Mouse (Mus musculus) forebrain, postnatal 0 days (tissue): Measurements from ENCODE around the gene Ablim2. TPM values are rescaled to one million over a fixed set of nuclear protein-coding genes. Genes with fewer than 3 reads are reported as not detected.

ENCODE experiments used
- ATAC-seq: fragments of 200-750 bp; cut with Nextera tagmentation; 2 replicates; pipeline ENCODE4 v1.8.0; 2017; ENCODE audit warnings: mild to moderate bottlenecking, moderate library complexity
- DNase-seq: peaks from one replicate; pipeline ENCODE4 v3.0.0-alpha.2; 2015
- H3K27ac ChIP-seq: fragments of 300-500 bp; sonication (generic); 2 replicates; pipeline ENCODE4 v1.5.1; 2014; ENCODE audit warnings: low read depth, mild to moderate bottlenecking, antibody characterized with exemption, low read length, moderate library complexity, mixed read lengths
- H3K27me3 ChIP-seq: fragments of 300-500 bp; sonication (generic); 2 replicates; pipeline ENCODE4 v1.6.1; 2014; ENCODE audit warnings: mild to moderate bottlenecking, low read length, mixed read lengths; ENCODE audit not compliant: insufficient read depth
- H3K36me3 ChIP-seq: fragments of 300-500 bp; sonication (generic); 2 replicates; pipeline ENCODE4 v1.6.1; 2014; ENCODE audit warnings: mild to moderate bottlenecking, moderate library complexity; ENCODE audit not compliant: insufficient read depth
- H3K4me1 ChIP-seq: fragments of 300-500 bp; sonication (generic); 2 replicates; pipeline ENCODE4 v1.6.1; 2014; ENCODE audit warnings: antibody characterized with exemption; ENCODE audit not compliant: insufficient read depth
- H3K4me2 ChIP-seq: fragments of 300-500 bp; sonication (generic); 2 replicates; pipeline ENCODE4 v1.6.1; 2014; ENCODE audit warnings: low read depth, mild to moderate bottlenecking, moderate library complexity
- H3K4me3 ChIP-seq: fragments of 300-500 bp; sonication (generic); 2 replicates; pipeline ENCODE4 v1.5.1; 2014; ENCODE audit warnings: low read depth, low read length, mixed read lengths
- H3K9ac ChIP-seq: fragments of 300-500 bp; sonication (generic); 2 replicates; pipeline ENCODE4 v1.6.1; 2014; ENCODE audit warnings: mild to moderate bottlenecking
- H3K9me3 ChIP-seq: fragments of 300-500 bp; sonication (generic); 2 replicates; pipeline ENCODE4 v1.6.1; 2016; ENCODE audit warnings: low read length
- CTCF ChIP-seq: sonication (generic); IDR thresholded peaks from 2 replicates; pipeline ENCODE4 v1.5.1; 2016; ENCODE audit warnings: antibody characterized with exemption, control low read depth, low read depth
- WGBS: fragments of 180-500 bp; shearing (Covaris S2); extraction: QIAGEN DNeasy Blood & Tissue Kit; methylation state at CpG from one replicate; pipeline ENCODE4 v1.1.7; 2014; 5-methylcytosine and 5-hydroxymethylcytosine counted together
- polyA plus RNA-seq: library from polyadenylated mRNA; unstranded; fragments of >200 nt; fragmentation: Nextera tagmentation; extraction: Ambion mirVana; gene quantifications from 2 replicates; pipeline ENCODE4 v1.2.1, GENCODE M21; 2015
- total RNA-seq: library from RNA; depleted of rRNA; stranded (reverse); fragments of >200 nt; gene quantifications from 2 replicates; pipeline ENCODE4 v1.2.3, GENCODE M21; 2014

Ablim2 gene
- total and polyA plus RNA-seq, 2 experiments from 2014 or later, result 18.2 to 20.6 TPM

DNA sequence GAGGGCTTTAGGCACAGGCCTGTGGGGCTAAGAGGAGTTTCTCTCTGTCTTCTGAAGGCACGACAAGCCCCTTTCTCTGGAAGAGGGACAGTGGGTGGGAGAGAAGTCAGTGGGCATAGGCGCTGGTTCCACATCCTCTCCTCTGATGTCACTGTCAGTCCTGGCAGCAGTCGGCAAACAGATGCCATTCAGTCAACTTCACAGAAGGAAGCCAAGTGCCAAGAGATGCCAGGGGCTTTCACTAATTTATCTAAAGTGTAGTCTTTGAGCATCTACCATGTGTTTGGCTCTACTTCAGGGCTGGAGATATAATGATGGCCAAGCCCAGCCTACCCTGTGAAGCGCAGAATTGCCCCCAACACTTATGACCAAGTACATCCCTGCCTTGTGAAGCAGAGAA lies 95.8 kb downstream of the Ablim2 start:
- Histone ChIP-seq H3K9me3 (no peaks in the 10 kb centered on the region), H3K27ac (no peak overlapping the region), H3K27me3 (no peaks in the 10 kb centered on the region), H3K36me3 (no peaks in the 10 kb centered on the region; the same call in 1 of the 2 replicates), H3K4me2 (no peak overlapping the region), H3K9ac (no peak overlapping the region), H3K4me3 (no peak overlapping the region), H3K4me1 (no peaks in the 10 kb centered on the region)
- peak; percentile 49 for DNase-seq
- WGBS, result 68% methylated on average over 4 of the region's 4 CpGs
- ATAC-seq, result no peak
- no peak for TF ChIP-seq CTCF

DNA sequence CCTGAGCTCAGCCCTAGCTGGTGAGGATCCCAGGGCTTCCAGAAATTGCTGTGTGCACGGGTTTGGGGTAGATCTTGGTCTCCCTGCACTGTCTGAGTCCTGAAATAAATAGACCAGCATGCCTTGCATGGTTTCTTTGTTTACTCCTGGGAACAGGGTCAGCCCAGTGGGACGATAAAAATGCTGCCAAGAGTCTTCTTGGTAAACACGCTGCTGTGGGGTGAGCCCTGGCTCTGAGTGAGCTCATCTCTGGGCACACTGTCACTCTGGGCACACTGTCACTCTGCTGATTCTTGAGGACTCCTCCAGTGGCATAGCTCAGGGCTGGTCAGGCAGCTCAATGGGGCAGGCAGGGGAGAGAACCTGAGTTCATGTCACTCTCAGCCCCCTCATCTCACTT lies 98.6 kb downstream of the Ablim2 start:
- H3K4me1 ChIP-seq, result no peaks in the 10 kb centered on the region
- no peak for DNase-seq
- no peaks in the 10 kb centered on the region for H3K27me3 ChIP-seq
- 16% methylated on average over 3 of the region's 3 CpGs for WGBS
- no peaks in the 10 kb centered on the region for H3K9me3 ChIP-seq
- no peak overlapping the region for H3K4me2 ChIP-seq
- no peaks in the 10 kb centered on the region; the same call in 1 of the 2 replicates for H3K36me3 ChIP-seq
- no peak; the same call in 1 of the 2 replicates for ATAC-seq
- H3K9ac ChIP-seq, result no peak overlapping the region
- TF ChIP-seq CTCF, result no peak
- no peak overlapping the region for H3K27ac ChIP-seq
- H3K4me3 ChIP-seq, result no peak overlapping the region

DNA sequence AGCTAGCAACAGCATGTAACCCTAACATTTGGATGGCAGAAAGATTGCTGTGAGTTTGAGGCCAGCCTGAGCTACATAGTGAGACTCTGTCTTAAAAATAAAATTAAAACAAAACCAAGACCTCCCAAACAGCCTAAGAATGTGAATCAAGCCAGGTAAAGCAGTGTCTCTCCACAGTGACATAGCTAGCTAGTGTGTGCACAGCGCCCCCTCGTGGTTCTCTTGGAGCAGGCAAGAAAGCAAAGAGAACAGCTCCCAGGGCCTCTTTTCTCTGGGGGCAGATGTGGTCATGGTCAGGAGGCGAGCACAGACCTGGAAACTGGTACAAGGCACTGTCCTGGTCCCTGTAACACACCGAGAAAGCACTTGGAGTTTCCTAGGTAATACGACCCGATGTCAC lies 100.4 kb downstream of the Ablim2 start:
- peak; percentile 86 for DNase-seq
- TF ChIP-seq CTCF, result peak; percentile 95
- H3K36me3 ChIP-seq, result no peaks in the 10 kb centered on the region; the same call in 1 of the 2 replicates
- 23% methylated on average over 6 of the region's 6 CpGs for WGBS
- no peak overlapping the region for H3K9ac ChIP-seq
- H3K4me2 ChIP-seq, result no peak overlapping the region
- peak; percentile 76 for ATAC-seq
- no peaks in the 10 kb centered on the region for H3K27me3 ChIP-seq
- H3K4me1 ChIP-seq, result no peaks in the 10 kb centered on the region
- no peak overlapping the region for H3K4me3 ChIP-seq
- H3K9me3 ChIP-seq, result no peaks in the 10 kb centered on the region
- no peak overlapping the region for H3K27ac ChIP-seq

DNA sequence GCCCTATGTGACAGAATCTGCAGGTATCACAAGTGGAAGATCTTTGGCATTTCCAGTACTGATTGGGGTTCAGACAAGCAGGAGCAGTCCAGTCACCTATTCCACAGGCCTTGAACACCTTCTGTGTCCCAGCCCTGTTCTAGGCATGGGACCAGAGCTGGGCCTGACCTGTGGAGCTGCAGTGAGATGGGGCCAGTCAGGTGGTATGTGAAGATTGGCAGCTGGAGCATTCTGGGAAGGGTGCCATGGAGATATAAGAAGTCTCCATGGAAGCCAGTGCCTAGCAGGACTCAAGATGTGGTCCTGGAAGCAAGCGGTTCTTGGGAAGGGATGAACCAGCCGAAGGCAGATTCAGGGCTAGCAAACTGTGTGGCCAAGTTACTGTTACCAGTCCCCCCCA lies 103.8 kb downstream of the Ablim2 start:
- Histone ChIP-seq H3K4me1 (no peaks in the 10 kb centered on the region), H3K4me3 (no peak overlapping the region), H3K36me3 (no peaks in the 10 kb centered on the region; the same call in 1 of the 2 replicates), H3K9ac (no peak overlapping the region), H3K27me3 (no peaks in the 10 kb centered on the region), H3K9me3 (no peaks in the 10 kb centered on the region), H3K27ac (no peak overlapping the region), H3K4me2 (no peak overlapping the region)
- ATAC-seq, result no peak
- TF ChIP-seq CTCF, result no peak
- WGBS, result 86% methylated on average over 2 of the region's 2 CpGs
- no peak for DNase-seq

DNA sequence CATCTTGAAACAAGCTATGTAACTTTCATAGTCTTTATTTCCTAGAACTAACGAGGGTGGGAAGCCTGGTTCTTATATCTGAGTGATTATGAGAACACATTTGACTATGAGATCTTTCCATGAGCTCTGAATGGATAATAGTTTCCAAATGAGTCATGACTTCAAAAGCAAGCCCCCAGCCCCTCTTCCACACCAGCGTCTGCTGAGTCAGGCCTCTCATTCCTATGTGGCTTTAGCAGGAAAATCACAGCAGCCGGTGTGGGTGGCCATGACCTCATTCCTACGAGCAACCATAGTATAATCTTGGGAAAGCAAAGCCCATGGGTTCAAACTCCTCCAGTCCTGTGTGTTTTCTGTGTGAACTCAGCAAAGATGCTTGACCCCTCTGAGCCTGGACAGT lies 112.3 kb downstream of the Ablim2 start:
- no peak overlapping the region for H3K27ac ChIP-seq
- no peaks in the 10 kb centered on the region for H3K9me3 ChIP-seq
- TF ChIP-seq CTCF, result no peak
- DNase-seq, result no peak
- H3K4me1 ChIP-seq, result no peaks in the 10 kb centered on the region
- H3K4me2 ChIP-seq, result no peak overlapping the region
- 55% methylated on average over 4 of the region's 4 CpGs for WGBS
- no peak for ATAC-seq
- H3K4me3 ChIP-seq, result no peak overlapping the region
- H3K36me3 ChIP-seq, result no peaks in the 10 kb centered on the region
- no peaks in the 10 kb centered on the region for H3K27me3 ChIP-seq
- H3K9ac ChIP-seq, result no peak overlapping the region

DNA sequence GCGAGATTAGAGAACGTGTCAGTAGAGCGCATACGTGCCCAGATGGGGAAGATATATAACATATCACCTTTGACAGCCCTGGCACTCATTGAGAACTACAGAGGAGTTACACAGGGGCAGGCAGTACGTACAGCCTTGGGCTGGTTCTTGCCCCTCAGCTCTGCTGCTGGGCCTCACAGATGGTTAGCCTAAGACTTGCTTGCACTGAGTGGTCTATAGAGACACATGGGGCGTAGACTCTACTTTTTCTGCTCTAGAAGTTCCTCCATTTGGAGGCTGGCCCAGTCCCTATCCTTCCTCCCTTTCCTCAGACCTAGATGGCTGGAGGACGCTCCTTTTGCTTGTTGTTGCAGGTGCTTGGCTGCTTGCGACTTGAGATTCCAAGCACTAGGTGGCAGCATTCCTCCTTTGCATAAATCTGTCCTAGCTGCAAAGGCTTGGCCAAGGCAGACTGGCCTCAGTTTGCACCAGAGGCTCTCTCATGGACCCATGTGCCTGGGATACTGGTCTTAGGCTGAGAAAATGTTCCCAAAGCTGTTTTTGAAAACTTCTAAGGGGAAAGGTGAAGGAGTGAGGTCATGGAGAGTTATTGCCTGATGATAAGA lies 112.8 kb downstream of the Ablim2 start:
- 54% methylated on average over 8 of the region's 8 CpGs for WGBS
- H3K27me3 ChIP-seq, result no peaks in the 10 kb centered on the region; the same call in 1 of the 2 replicates
- H3K9ac ChIP-seq, result no peak overlapping the region
- ATAC-seq (peak; percentile 80), DNase-seq (peak; percentile 90)
- no peak overlapping the region for H3K4me3 ChIP-seq
- H3K36me3 ChIP-seq, result no peaks in the 10 kb centered on the region
- TF ChIP-seq CTCF, result peak; percentile 97
- H3K27ac ChIP-seq, result no peak overlapping the region
- no peaks in the 10 kb centered on the region for H3K4me1 ChIP-seq
- H3K4me2 ChIP-seq, result no peak overlapping the region
- no peaks in the 10 kb centered on the region for H3K9me3 ChIP-seq

DNA sequence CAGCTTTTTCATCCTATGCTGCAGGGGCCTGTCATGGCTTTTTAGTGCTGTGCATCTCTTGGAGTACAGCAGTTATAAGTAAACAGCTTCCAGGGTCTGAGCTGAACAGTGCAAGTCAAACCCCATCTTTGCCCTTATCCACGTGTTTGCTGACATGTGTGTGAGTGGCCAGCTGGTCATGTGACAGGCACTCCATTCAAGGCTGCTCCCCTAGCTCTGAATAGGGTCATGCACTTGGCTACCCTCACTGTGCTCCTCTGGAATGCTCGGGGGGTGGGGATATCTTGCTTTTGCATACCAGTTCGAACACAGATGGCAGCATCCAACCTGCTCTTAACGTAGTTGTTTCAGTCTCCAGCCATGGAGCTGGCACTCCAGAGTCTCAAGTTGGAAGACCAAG lies 115.7 kb downstream of the Ablim2 start:
- Histone ChIP-seq H3K36me3 (no peaks in the 10 kb centered on the region), H3K4me2 (no peak overlapping the region), H3K27me3 (no peaks in the 10 kb centered on the region; the same call in 1 of the 2 replicates), H3K4me3 (no peak overlapping the region), H3K9ac (no peak overlapping the region), H3K4me1 (no peaks in the 10 kb centered on the region), H3K27ac (no peak overlapping the region), H3K9me3 (no peaks in the 10 kb centered on the region)
- WGBS, result 25% methylated on average over 4 of the region's 4 CpGs
- no peak for ATAC-seq
- no peak for TF ChIP-seq CTCF
- no peak for DNase-seq
